Mouse (Mus musculus) MEL (cell line): Measurements from ENCODE around the gene Nfat5. TPM values are rescaled to one million over a fixed set of nuclear protein-coding genes. Genes with fewer than 3 reads are reported as not detected.

Experiments
- DNase-seq: peaks from one replicate; pipeline ENCODE4 v3.0.0; 2011; ENCODE audit warnings: low read depth, low spot score
- H3K27ac ChIP-seq: 2 replicates; pipeline ENCODE4 v1.5.1; 2012; ENCODE audit warnings: low read depth, mild to moderate bottlenecking, control low read depth, low read length, moderate library complexity; ENCODE audit not compliant: control insufficient read depth
- H3K27me3 ChIP-seq, 2 experiments: fragments of 150-350 bp in 1 of 2; sonication (generic) in 1 of 2; 2 replicates each; pipeline ENCODE4 v1.6.1; 2012; ENCODE audit warnings: low read length in 2 of 2, mild to moderate bottlenecking in 2 of 2, improper control_type of control experiment in 1 of 2, moderate library complexity in 1 of 2; ENCODE audit not compliant: insufficient read depth in 2 of 2, control insufficient read depth in 1 of 2
- H3K36me3 ChIP-seq, 2 experiments: 2 replicates each; pipeline ENCODE4 v1.6.1; 2012 to 2014; ENCODE audit warnings: low read length in 2 of 2, improper control_type of control experiment in 1 of 2, inconsistent platforms in 1 of 2, mild to moderate bottlenecking in 1 of 2; ENCODE audit not compliant: insufficient read depth in 2 of 2, control insufficient read depth in 1 of 2
- H3K4me1 ChIP-seq, 2 experiments: fragments of 150-350 bp in 1 of 2; sonication (generic) in 1 of 2; 2 replicates each; pipeline ENCODE4 v1.6.1; 2012; ENCODE audit warnings: low read length in 2 of 2, improper control_type of control experiment in 1 of 2, mild to moderate bottlenecking in 1 of 2; ENCODE audit not compliant: insufficient read depth in 2 of 2, control insufficient read depth in 1 of 2
- H3K4me3 ChIP-seq, 2 experiments: fragments of 150-350 bp in 1 of 2; sonication (generic) in 1 of 2; 2 replicates each; pipeline ENCODE4 v1.5.1; 2012; ENCODE audit warnings: low read depth in 2 of 2, low read length in 2 of 2, mild to moderate bottlenecking in 2 of 2, moderate library complexity in 2 of 2, control low read depth in 1 of 2, improper control_type of control experiment in 1 of 2; ENCODE audit not compliant: control insufficient read depth in 1 of 2, insufficient read depth in 1 of 2
- H3K79me2 ChIP-seq: 2 replicates; pipeline ENCODE4 v1.6.1; 2012; ENCODE audit warnings: mild to moderate bottlenecking, low read length, moderate library complexity; ENCODE audit not compliant: control insufficient read depth, poor library complexity, insufficient read depth
- H3K9ac ChIP-seq: 2 replicates; pipeline ENCODE4 v1.6.1; 2012; ENCODE audit warnings: low read depth, mild to moderate bottlenecking, control low read depth, low read length, moderate library complexity; ENCODE audit not compliant: control insufficient read depth, poor library complexity, severe bottlenecking
- H3K9me3 ChIP-seq: fragments of 150-350 bp; sonication (generic); replicated peaks from 2 replicates; pipeline ENCODE4 v1.6.1; 2012; ENCODE audit warnings: mild to moderate bottlenecking, low read length, improper control_type of control experiment, moderate library complexity; ENCODE audit not compliant: insufficient read depth
- BHLHE40 ChIP-seq: IDR thresholded peaks from 2 replicates; pipeline ENCODE4 v1.6.1; 2012; ENCODE audit warnings: low read depth, mild to moderate bottlenecking, inconsistent platforms, low read length, improper control_type of control experiment, borderline replicate concordance
- CHD1 ChIP-seq: IDR thresholded peaks from 2 replicates; pipeline ENCODE4 v1.6.1; 2012; ENCODE audit warnings: low read depth, mild to moderate bottlenecking, inconsistent platforms, low read length, improper control_type of control experiment
- CHD2 ChIP-seq: IDR thresholded peaks from 2 replicates; pipeline ENCODE4 v1.6.1; 2011; ENCODE audit warnings: low read length, improper control_type of control experiment
- CTCF ChIP-seq, 3 experiments: IDR thresholded peaks in 2 of 3; conservative IDR thresholded peaks in 1 of 3; 2 replicates each; pipeline ENCODE4 v1.5.1; 2011 to 2012; ENCODE audit warnings: low read length in 3 of 3, low read depth in 2 of 3, mild to moderate bottlenecking in 2 of 3, improper control_type of control experiment in 1 of 3, inconsistent platforms in 1 of 3, mixed read lengths in 1 of 3, moderate library complexity in 1 of 3; ENCODE audit not compliant: control insufficient read depth in 1 of 3, insufficient read depth in 1 of 3, poor library complexity in 1 of 3, severe bottlenecking in 1 of 3
- E2F4 ChIP-seq: IDR thresholded peaks from 2 replicates; pipeline ENCODE4 v1.6.1; 2011; ENCODE audit warnings: low read depth, low read length, improper control_type of control experiment, borderline replicate concordance
- GATA1 ChIP-seq: IDR thresholded peaks from 2 replicates; pipeline ENCODE4 v1.6.1; 2011; ENCODE audit warnings: low read depth, low read length, improper control_type of control experiment
- KAT2A ChIP-seq: conservative IDR thresholded peaks from 2 replicates; pipeline ENCODE4 v1.6.1; 2012; ENCODE audit warnings: low read depth, low read length, improper control_type of control experiment, inconsistent platforms
- MAX ChIP-seq: IDR thresholded peaks from 2 replicates; pipeline ENCODE4 v1.6.1; 2011; ENCODE audit warnings: low read length, improper control_type of control experiment
- MAZ ChIP-seq: IDR thresholded peaks from 2 replicates; pipeline ENCODE4 v1.6.1; 2012; ENCODE audit warnings: low read depth, mild to moderate bottlenecking, inconsistent platforms, low read length, improper control_type of control experiment
- MXI1 ChIP-seq: IDR thresholded peaks from 2 replicates; pipeline ENCODE4 v1.6.1; 2011; ENCODE audit warnings: mild to moderate bottlenecking, low read depth, low read length, improper control_type of control experiment
- MYB ChIP-seq: IDR thresholded peaks from 2 replicates; pipeline ENCODE4 v1.6.1; 2011; ENCODE audit warnings: mild to moderate bottlenecking, low read depth, low read length, improper control_type of control experiment
- POLR2AphosphoS5 ChIP-seq: IDR thresholded peaks from 2 replicates; pipeline ENCODE4 v1.6.1; 2012; ENCODE audit warnings: low read depth, borderline replicate concordance, mild to moderate bottlenecking, inconsistent platforms, low read length, moderate library complexity, mixed read lengths
- RAD21 ChIP-seq: IDR thresholded peaks from 2 replicates; pipeline ENCODE4 v1.6.1; 2011; ENCODE audit warnings: mild to moderate bottlenecking, low read depth, low read length, improper control_type of control experiment
- SIN3A ChIP-seq: IDR thresholded peaks from 2 replicates; pipeline ENCODE4 v1.6.1; 2012; ENCODE audit warnings: low read length, improper control_type of control experiment, inconsistent platforms
- TAL1 ChIP-seq: IDR thresholded peaks from 2 replicates; pipeline ENCODE4 v1.6.1; 2012; ENCODE audit warnings: mild to moderate bottlenecking, inconsistent platforms, low read length, moderate library complexity, mixed read lengths
- TBP ChIP-seq: IDR thresholded peaks from 2 replicates; pipeline ENCODE4 v1.8.0; 2011; ENCODE audit warnings: low read depth, low read length, improper control_type of control experiment
- TCF12 ChIP-seq: IDR thresholded peaks from 2 replicates; pipeline ENCODE4 v1.6.1; 2014; ENCODE audit warnings: low read depth, mild to moderate bottlenecking, inconsistent platforms, low read length, improper control_type of control experiment, moderate library complexity
- USF1 ChIP-seq: IDR thresholded peaks from 2 replicates; pipeline ENCODE4 v1.6.1; 2014; ENCODE audit warnings: low read depth, mild to moderate bottlenecking, inconsistent platforms, low read length, improper control_type of control experiment, moderate library complexity
- ZKSCAN1 ChIP-seq: IDR thresholded peaks from 2 replicates; pipeline ENCODE4 v1.6.1; 2012; ENCODE audit warnings: low read depth, mild to moderate bottlenecking, inconsistent platforms, low read length, improper control_type of control experiment, moderate library complexity
- polyA plus RNA-seq, 2 experiments: library from polyadenylated mRNA; stranded (reverse) in 1 of 2; unstranded in 1 of 2; fragments of >175 nt in 1 of 2; fragments of >200 nt in 1 of 2; gene quantifications; 2 replicates each; pipeline versions ENCODE4 v1.2.1 to v1.2.4; 2012; ENCODE audit warnings: low replicate concordance in 2 of 2, low read depth in 1 of 2; ENCODE audit not compliant: insufficient read length in 2 of 2, insufficient read depth in 1 of 2, missing spikeins in 1 of 2
- total RNA-seq: library from RNA; depleted of rRNA; stranded (reverse); fragments of 300-350 nt; gene quantifications from 2 replicates; pipeline ENCODE4 v1.2.3, GENCODE M21; 2012

Nfat5 gene
- total and polyA plus RNA-seq, 3 experiments = 4.2 to 11.3 TPM; not detected in 1

DNA sequence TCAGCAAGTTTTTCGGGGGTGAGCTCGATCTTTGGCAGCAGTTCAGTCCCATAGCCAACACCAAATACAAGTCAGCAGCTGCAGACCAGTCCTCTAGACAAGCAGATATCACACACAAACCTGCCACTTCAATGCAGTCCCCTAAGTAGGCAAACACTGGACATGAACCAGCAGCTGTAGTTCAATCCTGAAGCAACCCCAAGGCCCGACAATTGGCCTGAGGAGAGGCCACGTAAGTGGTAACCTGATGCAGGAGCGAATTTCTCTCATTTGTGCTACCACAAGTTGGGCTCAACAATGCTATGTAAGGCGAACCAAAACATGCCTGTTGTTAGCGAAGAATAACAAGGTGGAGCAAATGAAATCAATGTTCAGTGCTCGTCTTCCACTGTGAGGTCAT is 87.5 kb downstream of the Nfat5 start:
- H3K4me3 ChIP-seq = no peak overlapping the region
- no peaks in the 10 kb centered on the region for H3K27me3 ChIP-seq
- no peak for TF ChIP-seq MXI1
- TF ChIP-seq GATA1 = no peak
- no peak for TF ChIP-seq MAZ
- no peak overlapping the region for H3K9ac ChIP-seq
- H3K4me1 ChIP-seq = no peaks in the 10 kb centered on the region
- no peaks in the 10 kb centered on the region for H3K79me2 ChIP-seq
- no peak overlapping the region for H3K27ac ChIP-seq
- peaks cover 0 to 3% of the 10 kb centered on the region in 2 experiments; a peak in 2 of 4 replicates for H3K36me3 ChIP-seq
- no peaks in the 10 kb centered on the region for H3K9me3 ChIP-seq
- no peak for DNase-seq

DNA sequence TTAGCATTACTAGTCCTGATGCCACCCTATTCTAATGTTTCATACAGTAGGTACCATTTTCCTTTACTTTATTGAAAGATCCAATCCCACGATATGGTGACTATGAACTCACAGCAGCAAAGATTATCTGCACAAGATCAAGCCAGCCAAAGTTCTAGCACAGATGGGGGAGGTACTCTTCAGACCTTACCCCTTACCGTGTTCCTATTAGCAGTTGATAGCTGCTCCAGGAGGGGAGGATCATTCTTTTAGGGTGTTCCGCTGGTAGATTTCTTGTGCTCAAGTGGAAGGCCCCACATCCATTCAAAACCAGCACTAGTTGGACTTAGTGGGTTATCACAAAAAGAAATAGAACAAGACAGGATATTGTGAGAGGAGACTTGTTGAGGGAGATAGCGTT is 88.4 kb downstream of the Nfat5 start:
- Histone ChIP-seq H3K4me3 (no peak overlapping the region), H3K79me2 (no peaks in the 10 kb centered on the region), H3K9me3 (no peaks in the 10 kb centered on the region), H3K9ac (no peak overlapping the region), H3K36me3 (peaks cover 3 to 4% of the 10 kb centered on the region in 2 experiments; a peak in 3 of 4 replicates), H3K27me3 (no peaks in the 10 kb centered on the region), H3K27ac (no peak overlapping the region), H3K4me1 (peaks cover 3 to 4% of the 10 kb centered on the region in 2 experiments; a peak in 2 of 4 replicates)
- TF ChIP-seq TCF12 = no peak
- no peak for TF ChIP-seq USF1
- TF ChIP-seq KAT2A = no peak
- TF ChIP-seq MXI1 = no peak
- TF ChIP-seq GATA1 = no peak
- no peak for TF ChIP-seq MAZ
- no peak for TF ChIP-seq TAL1
- no peak for TF ChIP-seq RAD21
- no peak for TF ChIP-seq MYB
- no peak for TF ChIP-seq ZKSCAN1
- no peak for TF ChIP-seq MAX
- TF ChIP-seq POLR2AphosphoS5 = no peak
- TF ChIP-seq E2F4 = no peak
- DNase-seq = no peak

GRCm38 (mm10) chr8:107382898-107383297 is 89.6 kb downstream of the Nfat5 start:
- Histone ChIP-seq H3K79me2 (no peaks in the 10 kb centered on the region), H3K36me3 (peaks cover 0 to 7% of the 10 kb centered on the region in 2 experiments; a peak in 2 of 4 replicates), H3K27me3 (no peaks in the 10 kb centered on the region), H3K9ac (no peak overlapping the region), H3K27ac (no peak overlapping the region), H3K9me3 (no peaks in the 10 kb centered on the region), H3K4me1 (peaks cover 3 to 4% of the 10 kb centered on the region in 2 experiments; a peak in 3 of 4 replicates), H3K4me3 (no peak overlapping the region)
- no peak for DNase-seq
- no peak for TF ChIP-seq RAD21
- no peak for TF ChIP-seq CTCF (IDR thresholded peaks at IDR 0.05 in 2 of 3, conservative IDR thresholded peaks at IDR 0.05 in 1 of 3; ENCODE audit: control insufficient read depth in 1 of 3, insufficient read depth in 1 of 3, low read depth in 2 of 3, low read length in 3 of 3, poor library complexity in 1 of 3, severe bottlenecking in 1 of 3)
- no peak for TF ChIP-seq KAT2A
- no peak for TF ChIP-seq SIN3A
- TF ChIP-seq ZKSCAN1 = no peak
- no peak for TF ChIP-seq TBP
- TF ChIP-seq CHD1 = no peak
- no peak for TF ChIP-seq CHD2
- no peak for TF ChIP-seq MAX
- no peak for TF ChIP-seq POLR2AphosphoS5
- TF ChIP-seq USF1 = no peak
- TF ChIP-seq BHLHE40 = no peak
- TF ChIP-seq MAZ = no peak
